Mouse (Mus musculus) liver, adult (tissue): ENCODE results near the gene Gm37240.

Experiments used
- GATA4 ChIP-seq: IDR thresholded peaks from 2 replicates; pipeline ENCODE4 v1.6.1; 2014; ENCODE audit warnings: mild to moderate bottlenecking, low read length; ENCODE audit not compliant: insufficient replicate concordance

The Gm37240 gene

GRCm38 (mm10) chr3:85308706-85309105 is 578.6 kb downstream of the Gm37240 start:
- TF ChIP-seq GATA4, result no peak

- no peak for TF ChIP-seq GATA4
These were observed 585.5 kb downstream of the Gm37240 start for GRCm38 (mm10) chr3:85301851-85302250.

GRCm38 (mm10) chr3:85301336-85301735 is 586.0 kb downstream of the Gm37240 start:
- no peak for TF ChIP-seq GATA4

GRCm38 (mm10) chr3:85299649-85300550 is 587.4 kb downstream of the Gm37240 start:
- no peak for TF ChIP-seq GATA4

GRCm38 (mm10) chr3:85295229-85295628 is 592.1 kb downstream of the Gm37240 start:
- no peak for TF ChIP-seq GATA4

GRCm38 (mm10) chr3:85287627-85288026 is 599.7 kb downstream of the Gm37240 start:
- TF ChIP-seq GATA4, result no peak

GRCm38 (mm10) chr3:85284483-85284882 is 602.8 kb downstream of the Gm37240 start:
- TF ChIP-seq GATA4, result no peak

- TF ChIP-seq GATA4, result no peak
These were observed 604.5 kb downstream of the Gm37240 start for GRCm38 (mm10) chr3:85282816-85283215.

- TF ChIP-seq GATA4, result no peak
These were observed 612.2 kb downstream of the Gm37240 start for GRCm38 (mm10) chr3:85275075-85275474.

- TF ChIP-seq GATA4, result no peak
These were observed 615.8 kb downstream of the Gm37240 start for GRCm38 (mm10) chr3:85271491-85271890.

- TF ChIP-seq GATA4, result no peak
These were observed 622.4 kb downstream of the Gm37240 start for GRCm38 (mm10) chr3:85264963-85265362.

GRCm38 (mm10) chr3:85264546-85264945 is 622.8 kb downstream of the Gm37240 start:
- peak; percentile 72; the same call in 1 of the 2 replicates for TF ChIP-seq GATA4

GRCm38 (mm10) chr3:85254526-85254925 is 632.8 kb downstream of the Gm37240 start:
- no peak for TF ChIP-seq GATA4

- TF ChIP-seq GATA4, result no peak
These were observed 635.7 kb downstream of the Gm37240 start for GRCm38 (mm10) chr3:85251631-85252030.

GRCm38 (mm10) chr3:85246131-85246530 is 641.2 kb downstream of the Gm37240 start:
- TF ChIP-seq GATA4, result no peak

GRCm38 (mm10) chr3:85236546-85236945 is 650.8 kb downstream of the Gm37240 start:
- no peak for TF ChIP-seq GATA4

GRCm38 (mm10) chr3:85232846-85233245 is 654.5 kb downstream of the Gm37240 start:
- TF ChIP-seq GATA4, result no peak
